Mouse (Mus musculus) midbrain, embryonic 12.5 days (tissue): ENCODE results near the gene Tctex1d4. TPM values are rescaled to one million over a fixed set of nuclear protein-coding genes. Genes with fewer than 3 reads are reported as not detected.

Experiments used
- ATAC-seq: fragments of 200-750 bp; cut with Nextera tagmentation; 2 replicates; pipeline ENCODE4 v1.8.0; 2017; ENCODE audit warnings: low read depth, moderate TSS enrichment, moderate library complexity; ENCODE audit not compliant: low FRiP score
- H3K27ac ChIP-seq: fragments of 300-500 bp; sonication (generic); replicated peaks from 2 replicates; pipeline ENCODE4 v1.5.1; 2016; ENCODE audit warnings: mild to moderate bottlenecking
- H3K27me3 ChIP-seq: fragments of 300-500 bp; sonication (generic); 2 replicates; pipeline ENCODE4 v1.6.1; 2016; ENCODE audit warnings: mild to moderate bottlenecking
- H3K36me3 ChIP-seq: fragments of 300-500 bp; sonication (generic); 2 replicates; pipeline ENCODE4 v1.6.1; 2016
- H3K4me1 ChIP-seq: fragments of 300-500 bp; sonication (generic); 2 replicates; pipeline ENCODE4 v1.6.1; 2016
- H3K4me2 ChIP-seq: fragments of 300-500 bp; sonication (generic); replicated peaks from 2 replicates; pipeline ENCODE4 v1.6.1; 2016; ENCODE audit warnings: mild to moderate bottlenecking, moderate library complexity
- H3K4me3 ChIP-seq: fragments of 300-500 bp; sonication (generic); 2 replicates; pipeline ENCODE4 v1.5.1; 2016; ENCODE audit warnings: mild to moderate bottlenecking
- H3K9ac ChIP-seq: fragments of 300-500 bp; sonication (generic); replicated peaks from 2 replicates; pipeline ENCODE4 v1.6.1; 2016; ENCODE audit warnings: mild to moderate bottlenecking, moderate library complexity
- H3K9me3 ChIP-seq: fragments of 300-500 bp; sonication (generic); 2 replicates; pipeline ENCODE4 v1.6.1; 2016; ENCODE audit warnings: mild to moderate bottlenecking
- WGBS: fragments of 180-500 bp; shearing (Covaris S2); methylation state at CpG from one replicate; pipeline ENCODE4 v1.1.7; 2016; 5-methylcytosine and 5-hydroxymethylcytosine counted together
- polyA plus RNA-seq: library from polyadenylated mRNA; unstranded; fragments of >200 nt; fragmentation: Nextera tagmentation; extraction: Ambion mirVana; gene quantifications from 2 replicates; pipeline ENCODE4 v1.2.1, GENCODE M21; 2016

Gene Tctex1d4
- polyA plus RNA-seq, 1 experiment from 2014 or later: not detected

GRCm38 (mm10) chr4:117132794-117133143 lies 6.2 kb downstream of the Tctex1d4 start:
- 5% methylated on average over 11 of the region's 11 CpGs for whole genome bisulfite sequencing
- Histone ChIP-seq H3K9ac (peak overlapping the region; percentile 78), H3K27ac (peak overlapping the region; percentile 71; the same call in 1 of the 2 replicates), H3K4me2 (peak overlapping the region; percentile 84), H3K4me3 (peak overlapping the region; percentile 88), H3K27me3 (peaks cover 11% of the 10 kb centered on the region; the same call in 1 of the 2 replicates), H3K4me1 (peaks cover 36% of the 10 kb centered on the region), H3K36me3 (peaks cover 21% of the 10 kb centered on the region), H3K9me3 (no peaks in the 10 kb centered on the region)
- ATAC-seq: no peak

GRCm38 (mm10) chr4:117133366-117133796 lies 6.8 kb downstream of the Tctex1d4 start:
- Histone ChIP-seq H3K27ac (peak overlapping the region; percentile 71), H3K4me1 (peaks cover 36% of the 10 kb centered on the region), H3K4me2 (peak overlapping the region; percentile 84), H3K4me3 (peak overlapping the region; percentile 88), H3K9ac (peak overlapping the region; percentile 78), H3K9me3 (no peaks in the 10 kb centered on the region), H3K27me3 (peaks cover 5% of the 10 kb centered on the region; the same call in 1 of the 2 replicates), H3K36me3 (peaks cover 14% of the 10 kb centered on the region)
- under 1% methylated on average over 42 of the region's 42 CpGs for WGBS
- peak; percentile 32 for ATAC-seq

GRCm38 (mm10) chr4:117133817-117134600 lies 7.4 kb downstream of the Tctex1d4 start, which contains the start of gene Plk3:
Gene Plk3 (minus strand): TSS chr4:117133963.
- H3K4me3 ChIP-seq: peak within 1 kb of the TSS; percentile 88
- H3K36me3 ChIP-seq: peaks cover 8% of the 10 kb centered on the region
- no peaks in the 10 kb centered on the region for H3K9me3 ChIP-seq
- peaks cover 36% of the 10 kb centered on the region for H3K4me1 ChIP-seq
- 1% methylated on average over 48 of the region's 48 CpGs for WGBS
- H3K9ac ChIP-seq: peak within 1 kb of the TSS; percentile 78
- peak within 1 kb of the TSS; percentile 84 for H3K4me2 ChIP-seq
- H3K27me3 ChIP-seq: peaks cover 5% of the 10 kb centered on the region; the same call in 1 of the 2 replicates
- ATAC-seq: peak; percentile 84
- H3K27ac ChIP-seq: peak within 1 kb of the TSS; percentile 71

- peak overlapping the region; percentile 84; the same call in 1 of the 2 replicates for H3K4me2 ChIP-seq
- 0 out of 2 replicates have a peak, but pooled peaks cover 5% of the 10 kb centered on the region for H3K36me3 ChIP-seq
- 0 out of 2 replicates have a peak overlapping the region, but pooled peaks have one; percentile 44 for H3K27ac ChIP-seq
- H3K9ac ChIP-seq: peak overlapping the region; percentile 48; the same call in 1 of the 2 replicates
- H3K27me3 ChIP-seq: peaks cover 5% of the 10 kb centered on the region; the same call in 1 of the 2 replicates
- H3K4me3 ChIP-seq: peak overlapping the region; percentile 88; the same call in 1 of the 2 replicates
- peaks cover 36% of the 10 kb centered on the region for H3K4me1 ChIP-seq
- ATAC-seq: no peak
- H3K9me3 ChIP-seq: no peaks in the 10 kb centered on the region
- WGBS: 36% methylated on average over 2 of the region's 2 CpGs
Observed at GRCm38 (mm10) chr4:117134601-117134995, 8.0 kb downstream of the Tctex1d4 start.

GRCm38 (mm10) chr4:117136034-117136433 lies 9.4 kb downstream of the Tctex1d4 start:
- no peak overlapping the region for H3K9ac ChIP-seq
- peaks cover 5% of the 10 kb centered on the region; the same call in 1 of the 2 replicates for H3K27me3 ChIP-seq
- H3K36me3 ChIP-seq: no peaks in the 10 kb centered on the region
- no peak overlapping the region for H3K4me2 ChIP-seq
- no peaks in the 10 kb centered on the region for H3K9me3 ChIP-seq
- no peak for ATAC-seq
- H3K4me3 ChIP-seq: no peak overlapping the region
- H3K4me1 ChIP-seq: peaks cover 24% of the 10 kb centered on the region
- H3K27ac ChIP-seq: no peak overlapping the region
- 23% methylated on average over 8 of the region's 8 CpGs for whole genome bisulfite sequencing

GRCm38 (mm10) chr4:117138295-117139216 lies 12.0 kb downstream of the Tctex1d4 start:
- Histone ChIP-seq H3K4me1 (peaks cover 4% of the 10 kb centered on the region), H3K9me3 (no peaks in the 10 kb centered on the region), H3K27ac (no peak overlapping the region), H3K36me3 (no peaks in the 10 kb centered on the region), H3K4me2 (no peak overlapping the region), H3K27me3 (peaks cover 18% of the 10 kb centered on the region), H3K9ac (no peak overlapping the region), H3K4me3 (no peak overlapping the region)
- WGBS: 70% methylated on average over 16 of the region's 17 CpGs
- ATAC-seq: no peak

GRCm38 (mm10) chr4:117139217-117139612 lies 12.6 kb downstream of the Tctex1d4 start:
- Histone ChIP-seq H3K4me3 (no peak overlapping the region), H3K4me1 (peaks cover 1% of the 10 kb centered on the region), H3K27me3 (peaks cover 18% of the 10 kb centered on the region), H3K27ac (no peak overlapping the region), H3K9me3 (no peaks in the 10 kb centered on the region), H3K36me3 (no peaks in the 10 kb centered on the region), H3K9ac (no peak overlapping the region), H3K4me2 (no peak overlapping the region)
- 5% methylated on average over 2 of the region's 2 CpGs for WGBS
- ATAC-seq: peak; percentile 52; the same call in 1 of the 2 replicates

- no peak overlapping the region for H3K27ac ChIP-seq
- no peak overlapping the region for H3K4me2 ChIP-seq
- no peak overlapping the region for H3K9ac ChIP-seq
- no peaks in the 10 kb centered on the region for H3K36me3 ChIP-seq
- no peaks in the 10 kb centered on the region for H3K9me3 ChIP-seq
- no peak for ATAC-seq
- H3K4me3 ChIP-seq: no peak overlapping the region
- 43% methylated on average over 4 of the region's 4 CpGs for WGBS
- H3K4me1 ChIP-seq: no peaks in the 10 kb centered on the region
- H3K27me3 ChIP-seq: peaks cover 16% of the 10 kb centered on the region
Observed at GRCm38 (mm10) chr4:117140613-117141012, 14.0 kb downstream of the Tctex1d4 start.

GRCm38 (mm10) chr4:117143023-117143422 lies 16.4 kb downstream of the Tctex1d4 start:
- WGBS: 70% methylated on average over 7 of the region's 7 CpGs
- no peaks in the 10 kb centered on the region for H3K4me1 ChIP-seq
- H3K4me2 ChIP-seq: no peak overlapping the region
- no peak overlapping the region for H3K4me3 ChIP-seq
- H3K27me3 ChIP-seq: peaks cover 13% of the 10 kb centered on the region
- ATAC-seq: no peak
- H3K9me3 ChIP-seq: no peaks in the 10 kb centered on the region
- H3K36me3 ChIP-seq: no peaks in the 10 kb centered on the region
- H3K9ac ChIP-seq: no peak overlapping the region
- H3K27ac ChIP-seq: no peak overlapping the region

- WGBS: 91% methylated on average over 13 of the region's 13 CpGs
- Histone ChIP-seq H3K27me3 (peaks cover 13% of the 10 kb centered on the region), H3K9ac (no peak overlapping the region), H3K4me1 (no peaks in the 10 kb centered on the region), H3K4me3 (no peak overlapping the region), H3K4me2 (no peak overlapping the region), H3K9me3 (no peaks in the 10 kb centered on the region), H3K27ac (no peak overlapping the region), H3K36me3 (peaks cover 14% of the 10 kb centered on the region)
- no peak for ATAC-seq
Observed at GRCm38 (mm10) chr4:117145248-117145647, 18.7 kb downstream of the Tctex1d4 start.

- peaks cover 23% of the 10 kb centered on the region for H3K36me3 ChIP-seq
- no peaks in the 10 kb centered on the region for H3K9me3 ChIP-seq
- H3K4me1 ChIP-seq: no peaks in the 10 kb centered on the region
- H3K27ac ChIP-seq: no peak overlapping the region
- peaks cover 13% of the 10 kb centered on the region; the same call in 1 of the 2 replicates for H3K27me3 ChIP-seq
- no peak overlapping the region for H3K9ac ChIP-seq
- H3K4me2 ChIP-seq: no peak overlapping the region
- H3K4me3 ChIP-seq: no peak overlapping the region
- 28% methylated on average over 15 of the region's 15 CpGs for WGBS
- ATAC-seq: no peak
Observed at GRCm38 (mm10) chr4:117146176-117146575, 19.6 kb downstream of the Tctex1d4 start.
